Mouse (Mus musculus): ENCODE results near the gene Ublcp1. TPM values are rescaled to one million over a fixed set of nuclear protein-coding genes. Genes with fewer than 3 reads are reported as not detected.

The Ublcp1 gene
- total RNA-seq (2015; ENCODE audit: low replicate concordance): 96.9 and 113 TPM in 2 replicates
- 66.6 and 109 TPM in 2 replicates for total RNA-seq (2017; ENCODE audit: low replicate concordance)

DNA sequence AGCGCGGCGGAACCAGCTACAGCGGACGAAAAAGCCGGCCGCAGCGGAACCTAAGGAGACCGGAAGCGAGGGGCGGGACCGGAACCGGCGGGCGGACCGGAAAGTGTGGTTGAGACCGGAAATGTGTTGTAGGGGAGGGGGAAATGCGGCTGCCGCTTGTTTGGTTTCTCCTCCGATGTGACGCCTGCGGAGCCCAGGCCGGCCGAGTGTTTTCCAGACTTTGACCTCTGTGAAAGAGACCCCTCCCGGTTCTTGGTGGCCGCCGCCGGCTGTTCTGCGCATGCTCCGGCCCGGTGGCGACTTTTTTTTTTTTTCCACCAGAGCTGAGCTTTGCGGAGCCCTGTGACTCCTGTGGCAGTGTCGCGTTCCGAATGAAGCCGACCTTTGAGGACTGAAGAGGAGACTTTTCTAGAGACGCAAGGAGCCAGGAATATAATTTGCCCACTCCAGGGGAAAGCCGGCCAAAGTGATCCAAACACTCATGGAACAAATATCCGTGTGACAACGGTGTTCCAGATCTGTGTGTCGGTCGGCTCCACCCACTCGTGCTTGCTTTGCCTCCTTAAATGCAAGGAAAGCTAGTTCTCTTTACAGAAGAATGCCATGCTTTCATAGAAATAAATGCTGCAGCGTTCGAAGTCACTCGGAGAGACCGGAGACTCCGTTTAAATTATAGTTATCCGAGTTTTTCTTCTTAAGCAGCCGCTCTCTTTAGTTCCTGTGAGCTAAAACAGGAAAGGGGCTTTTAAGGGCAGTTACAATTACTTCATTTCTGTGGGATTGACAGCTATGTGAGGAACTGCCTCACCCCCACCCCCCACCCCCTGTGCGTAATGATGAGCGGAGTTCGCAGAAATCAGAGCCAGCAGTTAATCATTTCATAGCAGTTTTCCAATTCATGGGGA is at the start of gene Ublcp1:
TSS of gene Ublcp1 (minus strand) at position 67 of the 905 bp plus-strand sequence.
- ATAC-seq (replicated peaks; ENCODE audit: low FRiP score, poor library complexity, severe bottlenecking): peak; percentile 80

GRCm38 (mm10) chr11:44519096-44519949 is 49.0 kb upstream of the Ublcp1 start:
- ATAC-seq (replicated peaks; ENCODE audit: low FRiP score, poor library complexity, severe bottlenecking): peak; percentile 16

GRCm38 (mm10) chr11:44518281-44519095 is 48.2 kb upstream of the Ublcp1 start, which contains the start of gene Rnf145:
Gene Rnf145 (plus strand): TSS chr11:44518964.
- ATAC-seq (replicated peaks; ENCODE audit: low FRiP score, poor library complexity, severe bottlenecking): peak; percentile 60

- no peak for ATAC-seq (replicated peaks; ENCODE audit: low FRiP score, poor library complexity, severe bottlenecking)
Measured at GRCm38 (mm10) chr11:44517561-44518280, 47.4 kb upstream of the Ublcp1 start.

GRCm38 (mm10) chr11:44516362-44516761 is 46.1 kb upstream of the Ublcp1 start:
- ATAC-seq (replicated peaks; ENCODE audit: low FRiP score, poor library complexity, severe bottlenecking): no peak

GRCm38 (mm10) chr11:44514666-44515065 is 44.4 kb upstream of the Ublcp1 start:
- ATAC-seq (replicated peaks; ENCODE audit: low FRiP score, poor library complexity, severe bottlenecking): no peak

GRCm38 (mm10) chr11:44513026-44513422 is 42.7 kb upstream of the Ublcp1 start:
- peak; percentile 43 for ATAC-seq (replicated peaks; ENCODE audit: low FRiP score, poor library complexity, severe bottlenecking)

DNA sequence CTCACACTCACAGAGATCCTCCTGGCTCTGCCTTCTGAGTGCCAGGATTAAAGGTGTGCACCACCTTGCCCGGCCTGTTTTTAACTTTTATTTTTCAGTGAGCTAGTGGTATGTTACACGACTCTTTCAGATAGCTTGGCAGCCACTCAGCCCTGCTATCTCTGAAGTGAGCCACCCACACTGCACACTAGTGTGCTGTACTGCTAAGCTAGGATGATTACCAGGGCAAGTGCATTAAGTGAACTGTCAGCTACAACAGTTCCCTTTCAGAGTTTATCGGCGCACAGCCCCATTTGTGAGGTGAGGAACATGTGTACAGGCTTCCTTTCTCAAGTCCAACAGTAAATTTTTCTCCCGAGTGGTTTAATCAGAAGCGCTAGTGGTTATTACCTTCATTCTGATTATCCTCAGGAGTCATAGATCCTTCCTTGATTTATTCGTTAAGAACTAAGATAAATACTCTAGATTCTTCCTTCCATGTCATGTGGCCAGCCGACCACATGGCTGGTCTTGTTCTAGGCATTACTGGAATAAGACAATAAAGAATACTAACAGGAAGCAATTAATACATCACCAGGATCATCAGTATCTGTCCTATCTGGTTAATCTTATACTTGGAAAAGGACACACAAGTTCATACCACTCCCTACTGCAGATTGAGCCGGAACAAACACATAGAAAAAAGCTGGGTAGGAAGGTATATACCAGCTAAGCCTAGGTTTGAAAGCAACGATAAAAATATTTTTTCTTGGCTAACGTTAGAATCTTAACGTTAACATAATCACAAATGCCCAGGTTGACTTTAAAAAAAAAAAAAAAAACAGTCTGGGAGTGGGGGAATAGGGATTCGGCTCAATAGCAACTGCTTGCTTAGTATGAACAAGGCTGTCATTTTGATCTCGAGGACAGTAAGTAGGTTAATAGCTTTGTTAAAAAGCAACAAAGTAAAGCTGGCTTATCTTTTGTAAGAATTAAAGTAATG is 42.0 kb upstream of the Ublcp1 start:
- peak; percentile 73 for ATAC-seq (replicated peaks; ENCODE audit: low FRiP score, poor library complexity, severe bottlenecking)

GRCm38 (mm10) chr11:44510371-44510770 is 40.1 kb upstream of the Ublcp1 start:
- no peak for ATAC-seq (replicated peaks; ENCODE audit: low FRiP score, poor library complexity, severe bottlenecking)

DNA sequence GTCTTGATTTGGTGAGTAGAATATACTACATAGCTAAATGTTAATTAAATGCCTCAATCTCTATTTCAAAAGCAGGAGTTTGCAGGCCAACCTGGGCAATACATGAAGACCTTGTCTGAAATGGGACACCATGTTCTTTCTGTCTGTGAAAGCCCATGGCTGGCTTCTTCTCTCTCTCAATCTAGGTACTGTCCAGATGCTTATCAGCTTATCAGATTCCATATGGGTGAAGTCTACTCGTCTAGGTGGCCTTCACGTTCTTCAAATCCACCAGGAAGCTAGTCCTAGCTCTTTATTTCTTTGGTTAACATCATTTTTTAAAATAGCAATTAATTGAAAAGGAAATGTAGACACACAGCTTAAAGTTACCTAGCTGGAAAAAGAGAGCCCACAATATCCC is 39.6 kb upstream of the Ublcp1 start:
- ATAC-seq (replicated peaks; ENCODE audit: low FRiP score, poor library complexity, severe bottlenecking): no peak

- peak; percentile 79 for ATAC-seq (replicated peaks; ENCODE audit: low FRiP score, poor library complexity, severe bottlenecking)
Measured at GRCm38 (mm10) chr11:44508876-44509275, 38.6 kb upstream of the Ublcp1 start.

GRCm38 (mm10) chr11:44504761-44505160 is 34.5 kb upstream of the Ublcp1 start:
- ATAC-seq (replicated peaks; ENCODE audit: low FRiP score, poor library complexity, severe bottlenecking): no peak

- ATAC-seq (replicated peaks; ENCODE audit: low FRiP score, poor library complexity, severe bottlenecking): no peak
Measured at GRCm38 (mm10) chr11:44504146-44504545, 33.8 kb upstream of the Ublcp1 start.

GRCm38 (mm10) chr11:44502931-44503330 is 32.6 kb upstream of the Ublcp1 start:
- no peak for ATAC-seq (replicated peaks; ENCODE audit: low FRiP score, poor library complexity, severe bottlenecking)

GRCm38 (mm10) chr11:44501477-44501876 is 31.2 kb upstream of the Ublcp1 start:
- no peak for ATAC-seq (replicated peaks; ENCODE audit: low FRiP score, poor library complexity, severe bottlenecking)

DNA sequence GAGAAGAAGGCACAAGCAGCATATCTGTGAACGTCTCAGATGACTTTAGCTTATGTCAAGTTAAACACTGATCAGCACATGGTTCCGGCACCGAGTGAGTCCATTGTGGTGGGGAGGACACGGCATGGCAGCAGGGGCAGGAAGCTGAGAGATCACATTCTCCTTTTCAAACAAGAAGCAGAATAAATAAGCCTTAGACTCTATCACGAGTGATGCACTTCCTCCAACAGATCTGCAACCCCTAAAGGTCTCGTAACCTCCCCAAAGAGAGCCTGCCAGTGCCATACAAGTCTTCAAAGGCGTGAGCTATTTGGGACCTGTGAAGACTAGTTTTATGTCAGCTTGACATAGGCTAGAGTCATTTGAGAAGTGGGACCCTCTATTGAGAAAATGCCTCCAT is 30.7 kb upstream of the Ublcp1 start:
- ATAC-seq (replicated peaks; ENCODE audit: low FRiP score, poor library complexity, severe bottlenecking): no peak

DNA sequence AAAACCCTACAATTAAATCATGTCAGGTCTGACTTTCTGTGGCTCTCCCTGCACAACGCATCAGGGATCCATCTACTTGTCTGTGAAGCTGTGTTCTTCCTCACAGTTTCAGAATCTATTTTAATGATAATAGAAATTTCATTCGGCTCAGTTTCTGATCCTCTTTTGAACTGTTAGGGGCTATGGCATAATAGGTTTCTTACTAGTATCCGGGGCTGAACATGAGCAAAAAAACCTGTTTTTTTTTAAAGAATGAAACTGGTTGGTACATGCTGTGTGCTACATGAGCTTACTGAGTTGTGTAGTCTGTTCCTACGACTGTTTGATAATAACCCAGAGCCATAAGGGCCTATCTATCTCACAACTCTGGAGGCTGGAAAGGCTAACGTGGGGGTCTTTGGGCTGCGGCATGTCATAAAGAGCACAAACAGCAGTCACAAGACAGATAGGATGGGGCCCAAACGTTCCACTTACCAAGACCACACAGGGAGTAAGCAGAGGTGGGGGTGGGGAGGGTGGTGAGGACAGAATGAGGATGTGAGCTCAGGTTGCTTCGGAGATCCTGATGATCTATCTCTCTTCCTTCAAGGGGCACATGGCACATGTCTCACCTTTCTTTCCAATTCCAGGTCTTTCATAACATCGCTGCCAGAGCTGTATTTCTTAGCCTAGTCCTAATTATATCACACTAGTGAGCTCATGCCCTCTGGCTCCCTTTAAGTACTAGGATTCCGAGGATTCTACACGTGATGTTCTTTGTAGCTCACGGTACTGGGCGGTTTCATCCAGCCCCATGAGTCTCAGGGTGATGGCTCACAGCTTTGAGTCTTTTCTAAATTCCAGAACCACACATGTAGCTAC is 28.3 kb upstream of the Ublcp1 start:
- ATAC-seq (replicated peaks; ENCODE audit: low FRiP score, poor library complexity, severe bottlenecking): no peak
